Mouse (Mus musculus): ENCODE measurements around the gene Slc5a11.

The Slc5a11 gene

DNA sequence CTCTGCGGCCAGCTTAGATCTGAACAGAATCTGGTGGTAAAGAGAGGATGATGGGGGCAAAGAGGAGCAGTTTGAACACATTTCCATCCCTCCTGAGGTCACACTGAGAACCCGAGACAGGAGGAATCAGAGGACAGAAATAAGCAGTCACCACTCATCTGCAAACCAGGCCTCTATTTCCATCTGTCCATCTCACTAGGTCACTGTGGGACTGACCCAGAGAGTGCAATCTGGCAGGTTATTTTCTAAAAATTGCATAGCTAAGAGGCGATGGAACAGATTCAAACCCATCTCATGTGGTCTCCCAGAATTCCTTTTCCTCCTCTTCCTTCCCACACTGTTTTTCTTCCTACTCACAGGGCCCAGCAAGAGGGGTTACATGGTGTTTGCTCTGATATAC, 73.3 kb downstream of the Slc5a11 start:
- DNase-seq = peak; percentile 50 to 64

DNA sequence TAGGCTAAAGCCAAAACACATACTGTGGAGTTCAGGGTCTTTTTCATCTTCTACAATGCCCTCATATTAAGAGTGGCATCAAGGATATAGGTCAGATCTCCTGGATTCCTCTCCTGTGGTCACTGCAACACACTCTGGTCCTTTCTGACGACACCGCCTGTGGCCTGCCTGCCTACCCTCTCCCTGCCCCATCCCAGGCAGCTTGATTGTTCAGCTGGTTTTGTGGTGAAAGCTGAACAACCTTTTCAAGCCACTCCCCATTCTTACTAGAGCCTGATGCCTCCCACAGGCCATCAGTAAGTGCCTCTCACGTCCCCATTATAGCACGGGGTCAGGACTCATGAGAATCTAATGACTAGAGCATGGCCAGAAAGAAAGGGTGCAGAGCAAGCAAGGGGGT, 74.6 kb downstream of the Slc5a11 start:
- DNase-seq = no peak

DNA sequence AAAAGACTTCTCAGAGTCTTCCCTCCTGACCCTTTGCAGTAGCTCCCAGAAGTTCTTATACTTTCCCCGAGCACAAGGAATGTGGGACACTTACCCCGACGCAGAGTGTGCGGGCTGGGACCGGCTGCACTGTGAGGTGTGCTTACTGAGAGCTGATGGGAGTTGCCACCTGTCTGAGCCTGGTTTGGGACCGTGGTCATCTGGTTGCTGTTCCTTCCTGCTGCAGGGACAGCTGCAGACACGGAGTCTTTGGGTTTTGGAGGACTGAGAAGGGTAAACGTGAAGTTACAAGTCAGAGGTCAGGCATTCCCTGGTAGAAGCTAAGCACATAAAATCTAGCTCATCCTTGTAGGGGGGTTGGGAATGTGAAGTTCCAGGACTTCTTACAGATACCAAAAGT, 77.4 kb downstream of the Slc5a11 start:
- DNase-seq = no peak

DNA sequence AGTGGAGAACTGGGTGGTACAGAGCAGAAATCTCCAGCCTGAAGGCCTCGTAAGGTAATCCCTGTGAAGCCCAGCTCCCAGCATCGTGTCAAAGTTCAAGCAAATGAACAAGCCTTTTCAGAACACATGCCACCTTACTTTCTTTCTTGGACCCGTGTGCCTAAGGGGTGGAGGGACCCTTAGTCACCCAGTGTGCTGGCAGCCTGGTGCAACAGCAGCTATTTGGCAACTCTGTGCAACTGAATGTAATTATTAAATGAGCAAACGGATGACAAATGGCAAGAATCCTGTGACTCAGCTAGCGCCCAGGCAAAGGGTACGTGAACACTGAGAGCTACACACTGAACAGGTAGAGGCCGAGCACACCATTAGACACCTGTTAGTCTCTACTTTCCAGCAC, 79.3 kb downstream of the Slc5a11 start:
- DNase-seq = no peak

DNA sequence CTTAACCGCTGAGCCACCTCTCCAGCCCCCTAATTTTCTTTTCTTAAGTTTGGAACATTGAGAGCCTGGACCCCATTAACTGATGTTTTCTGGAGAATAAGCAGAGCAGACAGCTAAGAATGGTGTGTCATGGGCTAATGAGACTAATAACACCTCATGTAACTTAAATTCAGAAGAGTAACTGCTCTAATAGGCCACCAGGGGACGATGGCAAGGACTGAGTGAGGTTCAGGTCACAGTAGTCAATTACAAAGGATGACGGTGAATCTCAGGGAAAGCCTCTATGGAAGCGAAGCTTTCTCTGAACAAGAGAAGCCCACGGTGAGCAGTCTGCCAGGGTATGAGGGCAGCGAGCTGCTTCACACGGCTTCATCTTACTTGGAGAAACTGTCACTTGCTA, 80.8 kb downstream of the Slc5a11 start:
- DNase-seq = no peak

DNA sequence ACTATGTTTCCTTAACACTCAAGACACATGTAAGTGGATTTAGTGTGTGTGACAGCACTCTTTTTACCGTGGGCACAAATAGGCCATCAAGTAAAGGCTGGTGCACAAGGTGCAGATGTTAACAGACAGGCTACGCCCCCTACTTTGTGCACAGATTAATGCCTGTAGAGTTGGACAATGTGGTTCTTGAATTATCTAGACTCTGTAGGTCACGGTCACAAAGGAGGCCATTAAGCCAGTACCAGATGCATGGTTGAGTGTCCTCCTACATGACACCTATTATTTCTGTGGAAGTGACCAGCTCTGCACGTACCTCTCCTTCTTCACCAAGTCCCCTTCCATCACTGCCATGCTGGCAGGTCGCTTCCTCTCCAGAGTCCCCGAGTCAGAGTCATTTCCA, 81.5 kb downstream of the Slc5a11 start:
- DNase-seq = no peak

DNA sequence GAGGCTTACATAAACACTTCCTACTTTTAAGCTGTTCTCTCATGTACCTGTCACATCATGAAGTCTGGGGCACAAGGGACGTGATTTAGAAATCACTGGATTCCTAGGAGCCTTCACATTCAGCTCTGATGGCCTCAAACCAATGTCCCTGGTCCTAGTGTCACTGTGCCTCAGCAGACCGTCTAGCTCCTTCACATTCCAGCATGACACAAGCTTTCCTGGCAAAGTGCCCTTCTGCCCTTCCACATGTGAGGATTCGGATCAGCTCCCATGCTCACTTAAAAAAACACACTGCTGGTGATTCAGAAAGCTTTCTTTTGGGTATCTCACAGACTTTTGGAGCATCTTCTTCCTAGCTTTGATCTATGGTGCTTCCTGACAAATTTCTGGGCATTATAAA, 83.6 kb downstream of the Slc5a11 start:
- peak; percentile 51 to 60 for DNase-seq

DNA sequence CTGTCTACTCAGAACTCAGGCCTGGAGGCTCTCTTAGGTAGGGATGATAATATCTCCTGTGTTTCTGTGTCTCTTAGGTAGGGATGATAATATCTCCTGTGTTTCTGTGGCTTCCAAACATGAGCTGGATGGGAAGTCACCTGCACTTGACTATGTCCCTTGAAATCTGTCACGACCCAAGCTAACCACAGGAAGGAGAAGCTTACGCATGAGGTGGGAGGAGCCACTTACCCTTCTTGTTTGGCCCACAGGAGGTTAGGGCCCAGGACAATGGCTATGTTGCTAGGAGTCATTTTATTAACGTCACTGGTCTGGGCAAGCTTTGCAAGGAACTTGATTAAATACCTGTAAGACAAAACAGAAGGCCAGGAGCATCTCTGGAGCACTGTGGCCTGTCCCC, 85.7 kb downstream of the Slc5a11 start:
- DNase-seq = no peak

DNA sequence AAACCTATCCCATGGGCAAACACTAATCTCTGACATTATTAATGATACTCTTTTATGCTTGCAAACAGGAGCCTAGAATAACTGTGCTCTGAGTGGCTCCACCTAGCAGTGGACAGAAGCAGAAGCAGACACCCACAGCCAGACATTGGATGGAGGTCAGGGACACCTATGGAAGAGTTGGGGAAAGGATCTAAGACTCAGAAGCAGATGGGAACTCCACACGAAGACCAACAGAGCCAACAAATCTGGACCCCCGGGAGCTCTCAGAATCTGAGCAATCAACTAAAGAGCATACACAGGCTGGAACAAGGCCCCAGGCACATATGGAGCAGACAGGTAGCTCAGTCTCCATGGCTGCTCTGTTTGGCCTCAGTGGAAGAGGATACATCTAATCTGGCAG, 90.8 kb downstream of the Slc5a11 start:
- peak; percentile 47 to 60 for DNase-seq

DNA sequence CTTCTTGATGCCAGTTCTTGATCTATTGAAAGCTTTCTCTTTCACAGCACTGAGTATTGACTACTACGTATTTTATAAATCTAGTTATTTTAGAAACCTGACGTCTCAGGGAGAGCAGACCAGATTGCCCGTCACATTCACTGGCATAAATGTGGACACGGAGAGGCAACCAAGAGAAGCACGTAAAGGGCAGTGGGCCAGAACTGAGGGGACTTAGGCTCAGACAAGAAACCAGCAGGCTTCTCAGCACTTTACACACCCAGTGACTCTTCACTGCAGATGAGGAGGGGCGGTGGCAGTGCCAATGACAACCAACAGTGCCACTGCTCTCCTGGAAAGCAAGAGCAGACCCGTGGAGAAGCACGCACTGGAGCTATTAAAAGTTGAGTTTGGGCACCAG, 92.7 kb downstream of the Slc5a11 start:
- DNase-seq = no peak

DNA sequence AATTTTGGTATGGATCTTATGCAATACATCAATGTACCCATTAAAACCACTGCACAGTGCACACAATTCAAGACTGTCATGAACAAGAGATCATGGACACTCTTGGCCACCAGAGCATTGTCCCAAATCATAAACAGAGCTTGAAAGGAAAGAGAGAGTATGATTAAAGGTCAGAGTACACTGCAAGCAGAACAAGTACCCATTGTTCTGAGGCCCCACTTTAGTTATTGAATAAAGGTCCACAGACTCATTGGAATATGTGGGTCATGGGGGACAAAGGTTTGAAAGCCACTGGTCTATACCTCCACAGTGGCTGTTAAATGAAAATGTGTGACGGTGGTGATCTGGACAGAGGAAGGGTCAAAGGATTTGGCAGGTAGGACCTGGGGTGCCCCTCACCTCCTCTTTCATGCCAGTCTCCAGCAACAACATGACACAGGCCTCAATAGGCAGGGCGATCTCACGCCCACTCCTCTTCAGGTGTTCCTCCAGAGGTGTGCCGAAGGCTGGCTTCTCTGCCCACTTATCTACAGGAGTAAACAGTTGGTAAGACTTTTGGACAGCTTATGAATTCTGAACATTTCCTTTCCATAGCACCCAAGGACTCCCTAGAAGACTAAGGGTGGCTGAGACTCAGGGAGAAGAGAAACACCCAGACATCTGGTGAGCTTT, 93.4 kb downstream of the Slc5a11 start:
- DNase-seq = no peak

DNA sequence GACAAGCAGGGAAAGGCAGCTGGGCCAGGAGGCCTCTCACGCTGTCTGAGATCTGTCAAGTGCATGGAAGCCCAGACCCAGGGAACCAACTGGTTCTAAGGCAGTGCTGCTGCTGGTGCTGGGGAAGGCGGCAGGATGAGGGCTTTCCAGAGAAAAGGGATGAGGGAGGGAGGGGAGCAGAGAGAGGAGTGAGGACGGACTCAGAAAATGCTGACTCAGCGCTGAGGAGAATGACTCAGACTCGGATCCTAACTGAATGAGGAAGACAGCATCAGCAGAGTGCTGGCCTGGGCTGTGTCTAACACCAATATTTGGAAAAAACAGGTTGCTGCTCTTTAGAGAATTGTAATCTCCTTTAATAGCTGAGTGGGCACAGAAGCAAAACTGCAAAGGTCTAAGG, 97.3 kb downstream of the Slc5a11 start:
- no peak for DNase-seq

DNA sequence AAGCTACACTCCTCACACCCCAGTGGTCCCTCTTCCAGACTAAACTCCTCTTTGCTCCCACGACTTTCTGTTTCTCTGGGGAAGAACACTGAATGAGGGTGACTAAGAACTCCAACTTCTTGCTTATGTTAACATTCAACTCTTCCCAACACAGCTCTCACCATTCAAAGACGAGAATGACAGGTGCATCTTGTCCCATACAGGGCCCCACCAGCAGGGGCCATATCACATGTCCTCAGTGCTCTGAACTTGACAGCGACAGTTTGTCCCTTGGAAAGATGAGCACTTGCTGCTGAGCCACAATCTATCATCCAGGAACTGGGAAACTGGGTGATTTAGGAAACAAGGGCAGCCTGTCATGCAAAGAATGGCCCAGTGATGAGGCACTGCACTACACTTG, 98.2 kb downstream of the Slc5a11 start:
- DNase-seq = no peak

DNA sequence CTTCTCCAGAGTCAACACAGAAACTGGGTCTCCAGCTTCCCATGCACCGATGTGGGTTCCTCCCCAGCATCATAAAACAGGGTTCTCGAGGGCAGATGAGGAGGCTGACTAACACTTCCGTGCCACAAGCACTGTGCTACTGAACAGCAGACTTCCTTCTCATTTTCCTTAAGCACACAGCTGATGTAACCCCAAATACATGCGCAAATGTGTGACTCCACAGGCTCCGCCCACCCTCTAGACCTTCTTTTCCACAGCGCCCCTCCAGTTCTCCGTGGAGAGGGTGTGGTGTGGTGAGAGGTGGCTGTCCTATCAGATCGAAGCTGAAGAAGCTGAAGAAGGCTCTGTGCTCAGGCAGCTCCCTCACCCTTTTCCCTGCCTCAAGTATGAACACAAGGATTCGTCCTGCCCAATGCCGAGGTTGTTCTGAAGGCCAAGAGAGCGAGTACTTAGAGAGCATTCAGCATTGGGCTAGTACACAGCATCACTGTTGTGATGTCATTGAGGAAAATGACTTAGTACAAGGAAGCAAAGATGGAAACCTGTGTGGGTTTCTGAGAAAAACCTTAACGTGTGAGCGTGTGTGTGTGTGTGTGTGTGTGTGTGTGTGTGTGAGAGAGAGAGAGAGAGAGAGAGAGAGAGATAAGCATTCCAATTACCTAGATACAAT, 108.0 kb downstream of the Slc5a11 start:
- no peak for DNase-seq

Measured in cerebellum, adult 18-20 months (tissue).